Mouse (Mus musculus): ENCODE results near the gene Cd93. TPM values are rescaled to one million over a fixed set of nuclear protein-coding genes. Genes with fewer than 3 reads are reported as not detected.

Gene Cd93
- polyA plus RNA-seq, 1 experiment from 2014 or later: 23.1 TPM

DNA sequence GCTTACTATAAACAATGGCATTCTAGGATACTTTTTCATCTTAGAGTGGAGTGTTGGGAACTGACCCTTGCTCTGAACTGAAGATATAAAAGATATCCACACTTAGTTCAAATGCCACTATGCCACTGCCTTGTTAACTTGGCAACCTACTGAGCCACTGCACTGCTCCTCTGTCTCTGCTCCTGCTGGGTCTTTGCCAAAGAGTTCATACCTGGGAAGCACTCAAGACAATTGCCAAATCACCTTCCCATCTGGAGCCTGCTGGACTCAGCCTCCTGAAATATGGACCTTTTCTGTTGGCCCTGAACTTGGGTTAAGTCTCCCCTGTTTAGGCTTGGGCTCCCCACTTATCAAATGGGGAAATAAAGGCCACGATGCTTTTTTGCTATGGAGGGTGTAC lies 6.3 kb upstream of the Cd93 start:
- Histone ChIP-seq H3K9me3 (replicated peaks; ENCODE audit: control insufficient read depth, low read length) (no peaks in the 10 kb centered on the region), H3K27me3 (ENCODE audit: control insufficient read depth, insufficient read depth, low read length) (no peaks in the 10 kb centered on the region), H3K4me2 (no peak overlapping the region), H3K27ac (ENCODE audit: low read depth, low read length) (no peak overlapping the region), H3K4me1 (ENCODE audit: control insufficient read depth, insufficient read depth, low read length) (no peaks in the 10 kb centered on the region), H3K36me3 (ENCODE audit: control insufficient read depth, insufficient read depth, low read length) (no peaks in the 10 kb centered on the region), H3K9ac (ENCODE audit: low read depth, low read length) (no peak overlapping the region), H3K4me3 (ENCODE audit: low read depth, low read length) (no peak overlapping the region)
- WGBS (ENCODE audit: insufficient replicate concordance): 82% methylated on average over 1 of the region's 1 CpGs
- no peak for ATAC-seq (replicated peaks; ENCODE audit: insufficient number of reproducible peaks, low FRiP score, low TSS enrichment)

DNA sequence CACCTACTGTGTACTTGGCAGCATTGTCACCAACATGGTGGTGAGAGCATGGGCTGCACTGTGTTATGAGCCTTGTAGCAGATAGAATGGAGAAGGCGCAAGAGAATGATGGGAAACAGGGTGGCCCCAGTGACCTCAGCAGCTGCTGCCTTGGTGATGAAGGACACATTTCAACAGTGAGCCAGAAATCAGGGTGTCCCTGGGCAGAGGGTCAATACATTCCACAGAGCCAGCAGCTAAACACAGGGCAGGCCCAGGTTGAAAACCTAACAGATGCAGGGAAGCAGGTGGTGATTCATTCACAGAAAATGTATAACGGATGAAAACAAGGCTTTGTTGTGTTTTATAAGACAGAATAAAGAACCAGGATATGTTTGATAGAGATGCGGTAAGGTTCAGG lies 3.1 kb upstream of the Cd93 start:
- Histone ChIP-seq H3K27me3 (ENCODE audit: control insufficient read depth, insufficient read depth, low read length) (no peaks in the 10 kb centered on the region), H3K9ac (ENCODE audit: low read depth, low read length) (no peak overlapping the region), H3K4me1 (ENCODE audit: control insufficient read depth, insufficient read depth, low read length) (0 out of 2 replicates have a peak, but pooled peaks cover 4% of the 10 kb centered on the region), H3K27ac (ENCODE audit: low read depth, low read length) (no peak overlapping the region), H3K36me3 (ENCODE audit: control insufficient read depth, insufficient read depth, low read length) (no peaks in the 10 kb centered on the region), H3K4me2 (no peak overlapping the region), H3K9me3 (replicated peaks; ENCODE audit: control insufficient read depth, low read length) (no peaks in the 10 kb centered on the region), H3K4me3 (ENCODE audit: low read depth, low read length) (no peak overlapping the region)
- 66% methylated on average over 3 of the region's 3 CpGs for WGBS (ENCODE audit: insufficient replicate concordance)
- ATAC-seq (replicated peaks; ENCODE audit: insufficient number of reproducible peaks, low FRiP score, low TSS enrichment): no peak

DNA sequence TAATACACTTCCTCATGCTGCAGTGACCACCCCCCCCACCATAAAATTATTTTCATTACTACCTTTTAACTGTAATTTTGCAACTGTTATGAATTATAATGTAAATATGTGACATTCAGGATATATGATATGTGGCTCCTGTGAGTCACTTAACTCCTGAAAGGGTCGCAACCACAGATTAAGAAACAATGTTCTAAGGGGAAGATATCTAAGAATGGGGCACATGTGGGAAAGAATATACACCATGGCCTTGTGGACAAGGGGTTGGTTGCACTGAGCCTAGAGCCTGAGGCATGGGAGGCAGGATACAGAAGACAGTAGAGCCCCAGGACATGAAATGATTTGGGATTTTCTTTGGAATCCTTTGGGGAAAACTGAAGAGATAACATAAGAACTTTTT lies 2.3 kb upstream of the Cd93 start:
- no peaks in the 10 kb centered on the region for H3K36me3 ChIP-seq (ENCODE audit: control insufficient read depth, insufficient read depth, low read length)
- H3K4me2 ChIP-seq: no peak overlapping the region
- no peaks in the 10 kb centered on the region for H3K9me3 ChIP-seq (replicated peaks; ENCODE audit: control insufficient read depth, low read length)
- 81% methylated on average over 1 of the region's 1 CpGs for WGBS (ENCODE audit: insufficient replicate concordance)
- H3K9ac ChIP-seq (ENCODE audit: low read depth, low read length): no peak overlapping the region
- no peak overlapping the region for H3K27ac ChIP-seq (ENCODE audit: low read depth, low read length)
- ATAC-seq (replicated peaks; ENCODE audit: insufficient number of reproducible peaks, low FRiP score, low TSS enrichment): no peak
- H3K4me1 ChIP-seq (ENCODE audit: control insufficient read depth, insufficient read depth, low read length): 0 out of 2 replicates have a peak, but pooled peaks cover 4% of the 10 kb centered on the region
- no peaks in the 10 kb centered on the region for H3K27me3 ChIP-seq (ENCODE audit: control insufficient read depth, insufficient read depth, low read length)
- H3K4me3 ChIP-seq (ENCODE audit: low read depth, low read length): no peak overlapping the region

DNA sequence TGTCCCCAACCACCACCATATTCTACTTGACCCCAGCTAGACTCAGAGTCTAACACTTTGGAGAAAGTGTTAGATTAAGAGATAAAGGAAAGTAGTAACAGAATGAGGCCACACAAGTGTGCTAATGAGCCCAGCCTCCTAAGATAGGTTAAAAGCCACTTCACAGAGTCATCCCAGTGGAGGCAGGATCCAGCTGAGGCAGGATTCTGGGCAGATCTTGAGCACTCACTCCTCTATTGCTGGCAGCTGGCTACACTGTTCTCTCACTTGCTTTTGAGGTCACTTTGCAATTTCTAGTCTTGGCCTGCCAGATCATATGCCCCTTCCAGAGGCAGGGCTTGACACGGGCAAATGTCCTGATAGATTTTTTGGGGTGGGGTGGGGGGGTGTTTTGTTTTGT lies 1.1 kb upstream of the Cd93 start:
- H3K9ac ChIP-seq (ENCODE audit: low read depth, low read length): no peak overlapping the region
- 0 out of 2 replicates have a peak, but pooled peaks cover 4% of the 10 kb centered on the region for H3K4me1 ChIP-seq (ENCODE audit: control insufficient read depth, insufficient read depth, low read length)
- no peaks in the 10 kb centered on the region for H3K36me3 ChIP-seq (ENCODE audit: control insufficient read depth, insufficient read depth, low read length)
- WGBS (ENCODE audit: insufficient replicate concordance): 54% methylated on average over 1 of the region's 1 CpGs
- no peaks in the 10 kb centered on the region for H3K27me3 ChIP-seq (ENCODE audit: control insufficient read depth, insufficient read depth, low read length)
- peak overlapping the region; percentile 54; the same call in 1 of the 2 replicates for H3K27ac ChIP-seq (ENCODE audit: low read depth, low read length)
- H3K4me2 ChIP-seq: no peak overlapping the region
- H3K4me3 ChIP-seq (ENCODE audit: low read depth, low read length): no peak overlapping the region
- H3K9me3 ChIP-seq (replicated peaks; ENCODE audit: control insufficient read depth, low read length): no peaks in the 10 kb centered on the region
- no peak for ATAC-seq (replicated peaks; ENCODE audit: insufficient number of reproducible peaks, low FRiP score, low TSS enrichment)

DNA sequence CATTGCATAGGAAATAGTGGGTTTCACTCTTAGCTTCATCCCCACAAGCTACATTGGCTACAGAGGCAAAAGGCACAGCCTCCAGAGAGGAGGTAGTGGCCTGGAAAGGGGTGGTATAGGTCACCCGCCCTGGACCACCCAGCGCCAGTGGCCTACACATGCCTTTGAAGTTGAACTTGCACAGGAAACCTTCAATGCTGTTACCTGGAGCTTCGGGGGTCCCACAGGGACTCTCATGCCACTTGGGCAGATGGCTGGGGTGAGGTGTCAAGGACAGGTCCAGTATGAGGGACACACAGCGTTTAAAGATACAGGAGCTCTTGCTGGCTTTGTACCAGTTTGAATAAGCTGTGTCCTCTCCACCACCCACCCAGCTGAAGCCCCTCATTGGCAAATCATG lies 653 bp downstream of the Cd93 start:
- H3K4me2 ChIP-seq: peak overlapping the region; percentile 56
- peak overlapping the region; percentile 35 for H3K4me3 ChIP-seq (ENCODE audit: low read depth, low read length)
- H3K9ac ChIP-seq (ENCODE audit: low read depth, low read length): peak overlapping the region; percentile 44
- no peak for ATAC-seq (replicated peaks; ENCODE audit: insufficient number of reproducible peaks, low FRiP score, low TSS enrichment)
- WGBS (ENCODE audit: insufficient replicate concordance): 80% methylated on average over 4 of the region's 4 CpGs
- H3K4me1 ChIP-seq (ENCODE audit: control insufficient read depth, insufficient read depth, low read length): peaks cover 4% of the 10 kb centered on the region; the same call in 1 of the 2 replicates
- H3K27ac ChIP-seq (ENCODE audit: low read depth, low read length): peak overlapping the region; percentile 82
- H3K27me3 ChIP-seq (ENCODE audit: control insufficient read depth, insufficient read depth, low read length): no peaks in the 10 kb centered on the region
- H3K9me3 ChIP-seq (replicated peaks; ENCODE audit: control insufficient read depth, low read length): no peaks in the 10 kb centered on the region
- H3K36me3 ChIP-seq (ENCODE audit: control insufficient read depth, insufficient read depth, low read length): no peaks in the 10 kb centered on the region

DNA sequence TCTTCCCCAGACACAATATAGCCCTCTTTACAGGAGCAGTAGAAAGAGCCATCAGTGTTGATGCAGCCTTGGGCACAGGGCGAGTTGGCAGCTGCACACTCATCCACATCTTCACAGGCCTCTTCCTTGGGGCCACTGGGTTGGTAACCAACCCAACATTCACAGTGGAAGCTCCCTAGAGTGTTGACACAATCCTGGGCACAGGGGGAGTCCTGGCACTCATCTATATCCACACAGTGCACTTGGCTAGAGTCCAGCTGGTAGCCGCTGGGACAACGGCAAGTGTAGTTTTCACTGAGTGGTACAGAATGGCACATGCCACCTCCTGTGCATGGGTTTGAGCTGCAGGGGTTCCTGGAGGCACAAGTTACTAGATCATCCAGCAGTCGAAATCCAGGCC lies 1.2 kb downstream of the Cd93 start:
- peak overlapping the region; percentile 44 for H3K9ac ChIP-seq (ENCODE audit: low read depth, low read length)
- H3K27ac ChIP-seq (ENCODE audit: low read depth, low read length): peak overlapping the region; percentile 82

DNA sequence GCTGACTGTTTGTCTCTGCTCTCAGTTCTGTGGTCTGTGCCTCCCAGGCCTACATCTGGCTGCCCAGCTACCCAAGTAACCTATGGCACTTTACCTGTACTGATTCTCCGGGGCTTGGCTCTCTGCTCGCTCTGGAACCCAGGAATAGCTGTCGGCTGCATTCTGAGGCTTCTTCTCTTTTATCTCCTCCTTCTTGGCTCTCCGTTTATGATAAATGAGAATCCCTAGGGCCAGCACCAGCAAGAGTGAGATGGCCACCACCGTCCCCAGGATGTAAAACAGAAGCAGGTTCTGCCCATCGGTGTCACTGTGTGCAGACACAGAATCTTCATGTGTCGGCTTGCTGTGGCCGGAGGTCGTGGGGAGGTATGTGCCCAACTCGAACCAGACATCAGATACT lies 1.9 kb downstream of the Cd93 start:
- no peaks in the 10 kb centered on the region for H3K27me3 ChIP-seq (ENCODE audit: control insufficient read depth, insufficient read depth, low read length)
- no peaks in the 10 kb centered on the region for H3K9me3 ChIP-seq (replicated peaks; ENCODE audit: control insufficient read depth, low read length)
- no peak for ATAC-seq (replicated peaks; ENCODE audit: insufficient number of reproducible peaks, low FRiP score, low TSS enrichment)
- peak overlapping the region; percentile 44 for H3K9ac ChIP-seq (ENCODE audit: low read depth, low read length)
- peaks cover 4% of the 10 kb centered on the region; the same call in 1 of the 2 replicates for H3K4me1 ChIP-seq (ENCODE audit: control insufficient read depth, insufficient read depth, low read length)
- peak overlapping the region; percentile 82; the same call in 1 of the 2 replicates for H3K27ac ChIP-seq (ENCODE audit: low read depth, low read length)
- H3K4me2 ChIP-seq: peak overlapping the region; percentile 56
- H3K4me3 ChIP-seq (ENCODE audit: low read depth, low read length): peak overlapping the region; percentile 35
- H3K36me3 ChIP-seq (ENCODE audit: control insufficient read depth, insufficient read depth, low read length): no peaks in the 10 kb centered on the region
- 59% methylated on average over 10 of the region's 10 CpGs for WGBS (ENCODE audit: insufficient replicate concordance)

More for the DNA sequence above, 1.2 kb downstream of the Cd93 start:
- H3K27me3 ChIP-seq (ENCODE audit: control insufficient read depth, insufficient read depth, low read length): no peaks in the 10 kb centered on the region
- peaks cover 4% of the 10 kb centered on the region; the same call in 1 of the 2 replicates for H3K4me1 ChIP-seq (ENCODE audit: control insufficient read depth, insufficient read depth, low read length)
- 74% methylated on average over 4 of the region's 4 CpGs for WGBS (ENCODE audit: insufficient replicate concordance)
- H3K9me3 ChIP-seq (replicated peaks; ENCODE audit: control insufficient read depth, low read length): no peaks in the 10 kb centered on the region
- H3K4me2 ChIP-seq: peak overlapping the region; percentile 56
- no peaks in the 10 kb centered on the region for H3K36me3 ChIP-seq (ENCODE audit: control insufficient read depth, insufficient read depth, low read length)
- peak overlapping the region; percentile 35 for H3K4me3 ChIP-seq (ENCODE audit: low read depth, low read length)
- 0 out of 2 replicates have a peak, but pooled peaks have one; percentile 12 for ATAC-seq (replicated peaks; ENCODE audit: insufficient number of reproducible peaks, low FRiP score, low TSS enrichment)

DNA sequence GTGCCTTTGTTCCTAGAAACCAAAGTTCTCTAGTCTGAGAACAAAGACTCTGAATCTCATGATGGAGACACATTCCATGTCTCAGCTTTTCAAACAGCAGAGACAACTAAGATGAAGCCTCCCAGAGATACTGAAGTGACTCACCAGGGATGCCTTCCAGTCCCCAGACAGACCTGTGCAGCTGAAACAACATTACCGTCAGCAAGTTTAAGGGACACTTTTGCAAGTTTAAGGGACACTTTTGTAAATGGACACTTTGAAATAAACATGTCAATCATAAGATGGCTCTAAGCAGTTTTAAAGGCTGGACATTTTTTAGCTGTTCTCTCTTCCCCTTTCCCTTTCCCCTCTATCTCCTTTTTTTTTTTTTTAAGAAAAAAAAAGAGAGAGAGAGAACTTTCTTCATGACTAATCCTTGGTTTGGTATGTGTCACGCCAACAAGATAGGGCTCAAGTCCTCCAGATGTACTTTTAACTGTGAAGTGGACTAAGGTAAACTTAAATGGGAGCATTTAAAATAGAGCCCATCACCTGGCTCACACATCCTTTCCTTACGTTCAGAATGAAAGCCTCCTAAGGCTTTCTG lies 3.6 kb downstream of the Cd93 start:
- Histone ChIP-seq H3K4me1 (ENCODE audit: control insufficient read depth, insufficient read depth, low read length) (peaks cover 4% of the 10 kb centered on the region; the same call in 1 of the 2 replicates), H3K4me3 (ENCODE audit: low read depth, low read length) (peak overlapping the region; percentile 35), H3K4me2 (peak overlapping the region; percentile 56), H3K27ac (ENCODE audit: low read depth, low read length) (no peak overlapping the region), H3K36me3 (ENCODE audit: control insufficient read depth, insufficient read depth, low read length) (no peaks in the 10 kb centered on the region), H3K9me3 (replicated peaks; ENCODE audit: control insufficient read depth, low read length) (no peaks in the 10 kb centered on the region), H3K9ac (ENCODE audit: low read depth, low read length) (no peak overlapping the region), H3K27me3 (ENCODE audit: control insufficient read depth, insufficient read depth, low read length) (no peaks in the 10 kb centered on the region)
- WGBS (ENCODE audit: insufficient replicate concordance): 21% methylated on average over 3 of the region's 3 CpGs
- ATAC-seq (replicated peaks; ENCODE audit: insufficient number of reproducible peaks, low FRiP score, low TSS enrichment): no peak

DNA sequence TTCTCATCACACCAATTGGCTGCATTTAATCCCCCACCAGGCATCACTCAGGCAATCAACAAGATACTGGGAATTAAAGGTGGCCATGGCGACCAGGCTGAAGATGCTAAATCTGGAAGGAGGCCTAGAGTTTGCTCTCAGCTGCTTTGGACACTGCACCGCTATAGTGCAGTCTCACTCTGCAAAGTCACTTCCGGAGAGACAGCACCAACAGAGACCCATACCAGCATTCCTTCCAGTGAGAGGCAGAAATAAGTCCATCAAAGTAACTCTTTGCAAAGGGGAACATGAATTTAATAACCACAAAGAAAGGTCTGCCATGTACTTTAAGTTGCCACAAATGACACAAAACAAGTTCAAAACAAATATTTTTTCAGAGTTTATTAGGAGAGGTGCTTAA lies 7.1 kb downstream of the Cd93 start:
- no peaks in the 10 kb centered on the region; the same call in 1 of the 2 replicates for H3K4me1 ChIP-seq (ENCODE audit: control insufficient read depth, insufficient read depth, low read length)
- no peak overlapping the region for H3K4me3 ChIP-seq (ENCODE audit: low read depth, low read length)
- no peak overlapping the region for H3K9ac ChIP-seq (ENCODE audit: low read depth, low read length)
- no peak overlapping the region for H3K27ac ChIP-seq (ENCODE audit: low read depth, low read length)
- H3K36me3 ChIP-seq (ENCODE audit: control insufficient read depth, insufficient read depth, low read length): no peaks in the 10 kb centered on the region
- H3K27me3 ChIP-seq (ENCODE audit: control insufficient read depth, insufficient read depth, low read length): no peaks in the 10 kb centered on the region
- H3K9me3 ChIP-seq (replicated peaks; ENCODE audit: control insufficient read depth, low read length): no peaks in the 10 kb centered on the region
- 37% methylated on average over 3 of the region's 3 CpGs for WGBS (ENCODE audit: insufficient replicate concordance)
- ATAC-seq (replicated peaks; ENCODE audit: insufficient number of reproducible peaks, low FRiP score, low TSS enrichment): no peak
- H3K4me2 ChIP-seq: no peak overlapping the region

All from heart, embryonic 11.5 days (tissue).